Mouse (Mus musculus) MEL (cell line): ENCODE results near the gene Dpep2nb. TPM values are rescaled to one million over a fixed set of nuclear protein-coding genes. Genes with fewer than 3 reads are reported as not detected.
"Not testable (repeated sequence)": the region's sequence is repeated elsewhere in the genome, so short reads cannot be mapped to it uniquely, and the experiment has no call there.

Source experiments
- DNase-seq: peaks from one replicate; pipeline ENCODE4 v3.0.0; 2011; ENCODE audit warnings: low read depth, low spot score
- H3K27ac ChIP-seq: 2 replicates; pipeline ENCODE4 v1.5.1; 2012; ENCODE audit warnings: low read depth, mild to moderate bottlenecking, control low read depth, low read length, moderate library complexity; ENCODE audit not compliant: control insufficient read depth
- H3K27me3 ChIP-seq, 2 experiments: fragments of 150-350 bp in 1 of 2; sonication (generic) in 1 of 2; 2 replicates each; pipeline ENCODE4 v1.6.1; 2012; ENCODE audit warnings: low read length in 2 of 2, mild to moderate bottlenecking in 2 of 2, improper control_type of control experiment in 1 of 2, moderate library complexity in 1 of 2; ENCODE audit not compliant: insufficient read depth in 2 of 2, control insufficient read depth in 1 of 2
- H3K36me3 ChIP-seq, 2 experiments: 2 replicates each; pipeline ENCODE4 v1.6.1; 2012 to 2014; ENCODE audit warnings: low read length in 2 of 2, improper control_type of control experiment in 1 of 2, inconsistent platforms in 1 of 2, mild to moderate bottlenecking in 1 of 2; ENCODE audit not compliant: insufficient read depth in 2 of 2, control insufficient read depth in 1 of 2
- H3K4me1 ChIP-seq, 2 experiments: fragments of 150-350 bp in 1 of 2; sonication (generic) in 1 of 2; 2 replicates each; pipeline ENCODE4 v1.6.1; 2012; ENCODE audit warnings: low read length in 2 of 2, improper control_type of control experiment in 1 of 2, mild to moderate bottlenecking in 1 of 2; ENCODE audit not compliant: insufficient read depth in 2 of 2, control insufficient read depth in 1 of 2
- H3K4me3 ChIP-seq, 2 experiments: fragments of 150-350 bp in 1 of 2; sonication (generic) in 1 of 2; 2 replicates each; pipeline ENCODE4 v1.5.1; 2012; ENCODE audit warnings: low read depth in 2 of 2, low read length in 2 of 2, mild to moderate bottlenecking in 2 of 2, moderate library complexity in 2 of 2, control low read depth in 1 of 2, improper control_type of control experiment in 1 of 2; ENCODE audit not compliant: control insufficient read depth in 1 of 2, insufficient read depth in 1 of 2
- H3K79me2 ChIP-seq: 2 replicates; pipeline ENCODE4 v1.6.1; 2012; ENCODE audit warnings: mild to moderate bottlenecking, low read length, moderate library complexity; ENCODE audit not compliant: control insufficient read depth, poor library complexity, insufficient read depth
- H3K9ac ChIP-seq: 2 replicates; pipeline ENCODE4 v1.6.1; 2012; ENCODE audit warnings: low read depth, mild to moderate bottlenecking, control low read depth, low read length, moderate library complexity; ENCODE audit not compliant: control insufficient read depth, poor library complexity, severe bottlenecking
- H3K9me3 ChIP-seq: fragments of 150-350 bp; sonication (generic); replicated peaks from 2 replicates; pipeline ENCODE4 v1.6.1; 2012; ENCODE audit warnings: mild to moderate bottlenecking, low read length, improper control_type of control experiment, moderate library complexity; ENCODE audit not compliant: insufficient read depth
- EP300 ChIP-seq, 2 experiments: IDR thresholded peaks; 2 replicates each; pipeline ENCODE4 v1.6.1; 2011; ENCODE audit warnings: improper control_type of control experiment in 2 of 2, low read length in 2 of 2, low read depth in 1 of 2, mild to moderate bottlenecking in 1 of 2
- ETS1 ChIP-seq: IDR thresholded peaks from 2 replicates; pipeline ENCODE4 v1.6.1; 2012; ENCODE audit warnings: low read depth, mild to moderate bottlenecking, inconsistent platforms, low read length, improper control_type of control experiment, moderate library complexity
- GATA1 ChIP-seq: IDR thresholded peaks from 2 replicates; pipeline ENCODE4 v1.6.1; 2011; ENCODE audit warnings: low read depth, low read length, improper control_type of control experiment
- JUND ChIP-seq: IDR thresholded peaks from 2 replicates; pipeline ENCODE4 v1.6.1; 2011; ENCODE audit warnings: low read depth, mild to moderate bottlenecking, improper control_type of control experiment, low read length
- MEF2A ChIP-seq: IDR thresholded peaks from 2 replicates; pipeline ENCODE4 v1.6.1; 2014; ENCODE audit warnings: low read depth, mild to moderate bottlenecking, inconsistent platforms, low read length, improper control_type of control experiment; ENCODE audit not compliant: poor library complexity, insufficient replicate concordance, severe bottlenecking; ENCODE audit errors: extremely low read depth
- POLR2AphosphoS2 ChIP-seq: IDR thresholded peaks from 2 replicates; pipeline ENCODE4 v1.6.1; 2011; ENCODE audit warnings: low read length, improper control_type of control experiment
- RCOR1 ChIP-seq: IDR thresholded peaks from 2 replicates; pipeline ENCODE4 v1.6.1; 2012; ENCODE audit warnings: low read depth, mild to moderate bottlenecking, inconsistent platforms, low read length, improper control_type of control experiment
- SIN3A ChIP-seq: IDR thresholded peaks from 2 replicates; pipeline ENCODE4 v1.6.1; 2012; ENCODE audit warnings: low read length, improper control_type of control experiment, inconsistent platforms
- TAL1 ChIP-seq: IDR thresholded peaks from 2 replicates; pipeline ENCODE4 v1.6.1; 2012; ENCODE audit warnings: mild to moderate bottlenecking, inconsistent platforms, low read length, moderate library complexity, mixed read lengths
- TBP ChIP-seq: IDR thresholded peaks from 2 replicates; pipeline ENCODE4 v1.8.0; 2011; ENCODE audit warnings: low read depth, low read length, improper control_type of control experiment
- TCF12 ChIP-seq: IDR thresholded peaks from 2 replicates; pipeline ENCODE4 v1.6.1; 2014; ENCODE audit warnings: low read depth, mild to moderate bottlenecking, inconsistent platforms, low read length, improper control_type of control experiment, moderate library complexity
- UBTF ChIP-seq: IDR thresholded peaks from 2 replicates; pipeline ENCODE4 v1.6.1; 2012; ENCODE audit warnings: low read depth, mild to moderate bottlenecking, inconsistent platforms, low read length, improper control_type of control experiment, moderate library complexity, borderline replicate concordance; ENCODE audit not compliant: insufficient read depth
- USF2 ChIP-seq, 2 experiments: IDR thresholded peaks; 2 replicates each; pipeline ENCODE4 v1.6.1; 2011 to 2012; ENCODE audit warnings: improper control_type of control experiment in 2 of 2, low read length in 2 of 2, borderline replicate concordance in 1 of 2, inconsistent platforms in 1 of 2, low read depth in 1 of 2, mild to moderate bottlenecking in 1 of 2; ENCODE audit not compliant: insufficient read depth in 1 of 2
- ZC3H11A ChIP-seq: IDR thresholded peaks from 2 replicates; pipeline ENCODE4 v1.6.1; 2012; ENCODE audit warnings: low read depth, mild to moderate bottlenecking, inconsistent platforms, low read length, improper control_type of control experiment
- ZNF384 ChIP-seq: IDR thresholded peaks from 2 replicates; pipeline ENCODE4 v1.6.1; 2012; ENCODE audit warnings: low read depth, mild to moderate bottlenecking, inconsistent platforms, low read length, improper control_type of control experiment
- polyA plus RNA-seq, 2 experiments: library from polyadenylated mRNA; stranded (reverse) in 1 of 2; unstranded in 1 of 2; fragments of >175 nt in 1 of 2; fragments of >200 nt in 1 of 2; gene quantifications; 2 replicates each; pipeline versions ENCODE4 v1.2.1 to v1.2.4; 2012; ENCODE audit warnings: low replicate concordance in 2 of 2, low read depth in 1 of 2; ENCODE audit not compliant: insufficient read length in 2 of 2, insufficient read depth in 1 of 2, missing spikeins in 1 of 2
- total RNA-seq: library from RNA; depleted of rRNA; stranded (reverse); fragments of 300-350 nt; gene quantifications from 2 replicates; pipeline ENCODE4 v1.2.3, GENCODE M21; 2012

The Dpep2nb gene
- total and polyA plus RNA-seq, 3 experiments, result 0.14 TPM; not detected in 2

DNA sequence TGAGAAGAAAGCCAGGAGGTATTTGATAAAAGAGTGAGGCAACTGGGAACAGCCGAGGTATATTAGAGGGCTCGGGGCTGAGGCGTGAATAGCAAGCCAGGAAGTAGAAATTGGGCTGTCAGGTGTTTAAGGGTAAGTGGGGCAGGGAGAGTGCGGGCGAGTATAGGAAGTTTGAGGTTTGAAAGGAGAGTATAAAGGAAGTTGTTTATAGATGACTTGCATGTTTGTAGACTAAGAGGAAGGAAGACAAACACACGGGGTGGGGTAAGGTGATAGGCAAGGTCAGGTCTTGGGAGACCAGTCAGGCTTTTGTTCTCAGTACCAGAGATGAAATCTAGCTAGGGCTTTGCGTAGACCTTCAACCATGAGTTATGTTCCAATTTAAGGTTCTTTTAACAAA, 11.4 kb upstream of the Dpep2nb start (continued):
- no peak for TF ChIP-seq MEF2A
- no peak for TF ChIP-seq JUND

DNA sequence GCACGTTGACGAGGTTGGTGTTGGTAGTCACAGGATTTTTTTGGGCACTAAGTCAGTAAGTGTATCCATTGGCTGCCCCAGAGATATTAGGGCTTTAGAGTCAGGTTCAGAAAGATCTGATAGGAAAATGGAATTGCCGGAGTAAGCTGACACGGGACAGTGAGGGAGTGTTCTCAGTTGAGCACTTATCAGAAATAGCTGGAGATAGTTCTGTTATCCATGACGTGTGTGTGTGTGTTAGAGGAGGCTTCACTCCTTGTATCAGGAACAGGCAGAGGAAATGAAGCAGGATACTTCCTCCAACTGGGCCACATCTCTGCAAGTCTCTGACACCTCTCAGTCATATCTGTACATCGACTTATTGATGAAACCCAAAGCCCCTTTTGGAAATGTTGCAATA, 10.5 kb upstream of the Dpep2nb start:
- peak; percentile 55 for DNase-seq
- H3K27ac ChIP-seq, result peak overlapping the region; percentile 38
- H3K4me3 ChIP-seq, result no peak overlapping the region
- TF ChIP-seq GATA1 (peak; percentile 76), TCF12 (no peak), USF2 (IDR thresholded peaks at IDR 0.05; ENCODE audit: borderline replicate concordance in 1 of 2, insufficient read depth in 1 of 2, low read depth in 1 of 2, low read length in 2 of 2) (no peak), EP300 (IDR thresholded peaks at IDR 0.05; ENCODE audit: low read depth in 1 of 2, low read length in 2 of 2) (peak; percentile 18 to 56; a peak in 1 of 4 replicates), RCOR1 (peak; percentile 16; the same call in 1 of the 2 replicates), ZC3H11A (no peak), SIN3A (peak; percentile 9; the same call in 1 of the 2 replicates), POLR2AphosphoS2 (no peak), UBTF (no peak), ETS1 (peak; percentile 64; the same call in 1 of the 2 replicates), MEF2A (no peak), TAL1 (no peak)
- H3K27me3 ChIP-seq, result no peaks in the 10 kb centered on the region
- peaks cover 0 to 29% of the 10 kb centered on the region in 2 experiments; a peak in 3 of 4 replicates for H3K36me3 ChIP-seq
- no peaks in the 10 kb centered on the region for H3K9me3 ChIP-seq
- no peaks in the 10 kb centered on the region for H3K79me2 ChIP-seq
- peaks cover 15 to 19% of the 10 kb centered on the region in 2 experiments for H3K4me1 ChIP-seq
- H3K9ac ChIP-seq, result no peak overlapping the region

DNA sequence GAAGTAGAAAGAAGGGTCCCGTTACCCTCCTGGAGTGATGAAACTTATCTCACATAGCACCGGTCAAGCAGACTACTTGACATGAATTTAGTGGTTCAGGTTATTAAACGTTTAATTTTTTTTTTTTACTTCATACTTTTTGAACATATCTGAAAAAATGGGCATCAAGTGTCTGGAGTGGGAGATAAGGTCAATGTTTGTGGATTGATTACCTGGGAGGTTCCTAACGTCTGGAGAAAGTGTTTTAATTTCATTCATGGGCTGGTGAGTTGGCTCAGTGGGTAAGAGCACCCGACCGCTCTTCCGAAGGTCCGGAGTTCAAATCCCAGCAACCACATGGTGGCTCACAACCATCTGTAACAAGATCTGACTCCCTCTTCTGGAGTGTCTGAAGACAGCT, 6.4 kb upstream of the Dpep2nb start:
- Histone ChIP-seq H3K4me3 (peak overlapping the region; percentile 66 to 92), H3K36me3 (peaks cover 0 to 24% of the 10 kb centered on the region in 2 experiments; a peak in 3 of 4 replicates), H3K9ac (peak overlapping the region; percentile 88)
- not testable (repeated sequence) for H3K9me3 ChIP-seq
- DNase-seq, result peak; percentile 63
- TF ChIP-seq TCF12 (peak; percentile 42; the same call in 1 of the 2 replicates), GATA1 (peak; percentile 63), TAL1 (peak; percentile 33), SIN3A (peak; percentile 41), EP300 (IDR thresholded peaks at IDR 0.05; ENCODE audit: low read depth in 1 of 2, low read length in 2 of 2) (peak in 1 of 2 experiments; percentile 58; a peak in 1 of 4 replicates), ZNF384 (peak; percentile 29; the same call in 1 of the 2 replicates), TBP (peak; percentile 92)
- TF ChIP-seq, all 39 proteins: peak for 7; not testable (repeated sequence) for 32
- not testable (repeated sequence) for H3K27me3 ChIP-seq
- Histone ChIP-seq H3K79me2 (peaks cover 16% of the 10 kb centered on the region), H3K4me1 (peaks cover 7 to 21% of the 10 kb centered on the region in 2 experiments), H3K27ac (peak overlapping the region; percentile 82)
